Comparison of ENCODE assay signal across 9 mouse cellular contexts in genomic region chr2:115858927-115859326, GRCm38 (mm10).
A peak's percentile ranks its signal among the peaks of the same experiment; 100 is the strongest.
DNase-seq lines count a peak whose midpoint lies in the region; ATAC-seq lines count a peak whose summit lies in the region.
"Had no signal": no experiment of that assay in that cellular context is flagged by ENCODE, and none has a peak within 500 bp of the region (broad histone marks: within the 10 kb centered on the region; RNA-seq: fewer than 3 reads in every experiment).

No protein-coding gene starts in this region.

- peaks cover 67% of the 10 kb centered on the region for H3K4me1 ChIP-seq in heart, embryonic 13.5 days
- H3K4me1 ChIP-seq in embryonic facial prominence, embryonic 10.5 days = peaks cover 76% of the 10 kb centered on the region
- peaks cover 62% of the 10 kb centered on the region for H3K4me1 ChIP-seq in hindbrain, embryonic 13.5 days (replicated peaks)
- peaks cover 25% of the 10 kb centered on the region for H3K4me1 ChIP-seq in midbrain, embryonic 14.5 days (ENCODE audit: control insufficient read depth, insufficient read depth, low read length)

- peaks cover 21% of the 10 kb centered on the region for H3K27me3 ChIP-seq in heart, embryonic 13.5 days (replicated peaks)
- peaks cover 75% of the 10 kb centered on the region for H3K27me3 ChIP-seq in embryonic facial prominence, embryonic 10.5 days (replicated peaks; ENCODE audit: low read depth, poor library complexity, severe bottlenecking)
- peaks cover 17% of the 10 kb centered on the region; the same call in 1 of the 2 replicates for H3K27me3 ChIP-seq in hindbrain, embryonic 13.5 days
- H3K27me3 ChIP-seq in midbrain, embryonic 14.5 days (ENCODE audit: control insufficient read depth, insufficient read depth, low read length) = peaks cover 28% of the 10 kb centered on the region; the same call in 1 of the 2 replicates

- peak overlapping the region; percentile 81 for H3K9ac ChIP-seq in heart, embryonic 13.5 days
- H3K9ac ChIP-seq in hindbrain, embryonic 13.5 days = peak overlapping the region; percentile 66; the same call in 1 of the 2 replicates
- no peak overlapping the region for H3K9ac ChIP-seq in midbrain, embryonic 14.5 days (replicated peaks; ENCODE audit: low read length)

- 9% methylated on average over 10 of the region's 10 CpGs for WGBS in heart, embryonic 13.5 days
- WGBS in embryonic facial prominence, embryonic 10.5 days = under 1% methylated on average over 10 of the region's 10 CpGs
- WGBS in hindbrain, embryonic 13.5 days = under 1% methylated on average over 10 of the region's 10 CpGs
- 4% methylated on average over 10 of the region's 10 CpGs for WGBS in midbrain, embryonic 14.5 days

- H3K4me2 ChIP-seq in heart, embryonic 13.5 days = peak overlapping the region; percentile 84
- peak overlapping the region; percentile 51 for H3K4me2 ChIP-seq in hindbrain, embryonic 13.5 days
- H3K4me2 ChIP-seq in midbrain, embryonic 14.5 days (ENCODE audit: low read length) = peak overlapping the region; percentile 37

- H3K36me3 ChIP-seq in heart, embryonic 13.5 days = peaks cover 11% of the 10 kb centered on the region
- peaks cover 12% of the 10 kb centered on the region for H3K36me3 ChIP-seq in embryonic facial prominence, embryonic 10.5 days (replicated peaks)
- H3K36me3 ChIP-seq in hindbrain, embryonic 13.5 days = no peaks in the 10 kb centered on the region; the same call in 1 of the 2 replicates
- H3K36me3 ChIP-seq in midbrain, embryonic 14.5 days (ENCODE audit: control insufficient read depth, insufficient read depth, low read length) = peaks cover 5% of the 10 kb centered on the region; the same call in 1 of the 2 replicates

- peak overlapping the region; percentile 51 for H3K4me3 ChIP-seq in heart, embryonic 13.5 days
- peak overlapping the region; percentile 55 for H3K4me3 ChIP-seq in embryonic facial prominence, embryonic 10.5 days
- peak overlapping the region; percentile 26 for H3K4me3 ChIP-seq in hindbrain, embryonic 13.5 days
- H3K4me3 ChIP-seq in midbrain, embryonic 14.5 days (replicated peaks; ENCODE audit: low read depth, low read length) = no peak overlapping the region

- no peaks in the 10 kb centered on the region for H3K9me3 ChIP-seq in heart, embryonic 13.5 days
- no peaks in the 10 kb centered on the region for H3K9me3 ChIP-seq in embryonic facial prominence, embryonic 10.5 days
- no peaks in the 10 kb centered on the region for H3K9me3 ChIP-seq in hindbrain, embryonic 13.5 days
- H3K9me3 ChIP-seq in midbrain, embryonic 14.5 days (ENCODE audit: control insufficient read depth, low read length) = no peaks in the 10 kb centered on the region

- DNase-seq in heart, adult 18-20 months = no peak
- no peak for DNase-seq in embryonic facial prominence, embryonic 10.5 days (ENCODE audit: low spot score)
- DNase-seq in midbrain, embryonic 14.5 days = peak; percentile 65
- no peak for DNase-seq in ovary, adult 18-20 months (ENCODE audit: low spot score)
- no peak for DNase-seq in urinary bladder, postnatal 14 days (ENCODE audit: low spot score)
- DNase-seq: cerebellum, adult 11-12 months had no signal

- ATAC-seq in heart, embryonic 13.5 days (ENCODE audit: extremely low read depth, insufficient number of reproducible peaks, low FRiP score, low TSS enrichment) = no peak
- peak; percentile 21 for ATAC-seq in hindbrain, embryonic 13.5 days (ENCODE audit: low FRiP score)
- no peak for ATAC-seq in midbrain, embryonic 14.5 days (ENCODE audit: low FRiP score, low TSS enrichment)
- no peak for ATAC-seq in megakaryocyte progenitor cell, adult 5-6 weeks (replicated peaks; ENCODE audit: poor library complexity)

- peak overlapping the region; percentile 79 for H3K27ac ChIP-seq in heart, embryonic 13.5 days (replicated peaks)
- peak overlapping the region; percentile 85 for H3K27ac ChIP-seq in embryonic facial prominence, embryonic 10.5 days (replicated peaks)
- H3K27ac ChIP-seq in hindbrain, embryonic 13.5 days = peak overlapping the region; percentile 96
- H3K27ac ChIP-seq in midbrain, embryonic 14.5 days (replicated peaks; ENCODE audit: low read depth, low read length) = peak overlapping the region; percentile 71; the same call in 1 of the 2 replicates
